Mouse (Mus musculus): ENCODE results near the gene H2-T22. TPM values are rescaled to one million over a fixed set of nuclear protein-coding genes. Genes with fewer than 3 reads are reported as not detected.
"Not testable (repeated sequence)": the region's sequence is repeated elsewhere in the genome, so short reads cannot be mapped to it uniquely, and the experiment has no call there.

The H2-T22 gene
- polyA plus RNA-seq, 1 experiment: 1.6 TPM

GRCm38 (mm10) chr17:36021309-36021708 lies 21.2 kb downstream of the H2-T22 start:
- H3K36me3 ChIP-seq (ENCODE audit: control insufficient read depth, insufficient read depth, low read length): no peaks in the 10 kb centered on the region
- H3K4me3 ChIP-seq (ENCODE audit: control insufficient read depth, low read depth, low read length): no peak overlapping the region
- 0 out of 2 replicates have a peak, but pooled peaks cover 2% of the 10 kb centered on the region for H3K4me1 ChIP-seq (ENCODE audit: control insufficient read depth, insufficient read depth, low read length)
- H3K27ac ChIP-seq (ENCODE audit: control insufficient read depth, insufficient read depth, low read depth, low read length): no peak overlapping the region
- TF ChIP-seq POLR2A (IDR thresholded peaks at IDR 0.05; ENCODE audit: control insufficient read depth, low read depth, low read length): no peak
- TF ChIP-seq CTCF (IDR thresholded peaks at IDR 0.05; ENCODE audit: control insufficient read depth, insufficient read depth, insufficient replicate concordance, low read depth, low read length): no peak
- no peaks in the 10 kb centered on the region for H3K27me3 ChIP-seq (ENCODE audit: control insufficient read depth, insufficient read depth, low read length)

- TF ChIP-seq POLR2A (IDR thresholded peaks at IDR 0.05; ENCODE audit: control insufficient read depth, low read depth, low read length): no peak
- Histone ChIP-seq H3K36me3 (ENCODE audit: control insufficient read depth, insufficient read depth, low read length) (no peaks in the 10 kb centered on the region), H3K4me3 (ENCODE audit: control insufficient read depth, low read depth, low read length) (no peak within 1 kb of the TSS), H3K27me3 (ENCODE audit: control insufficient read depth, insufficient read depth, low read length) (no peaks in the 10 kb centered on the region), H3K4me1 (ENCODE audit: control insufficient read depth, insufficient read depth, low read length) (0 out of 2 replicates have a peak, but pooled peaks cover 2% of the 10 kb centered on the region), H3K27ac (ENCODE audit: control insufficient read depth, insufficient read depth, low read depth, low read length) (peak within 1 kb of the TSS; percentile 23)
Measured at GRCm38 (mm10) chr17:36020191-36021073, 22.1 kb downstream of the H2-T22 start, which contains the start of gene H2-T24. H2-T24 (minus strand) TSS chr17:36020560.

- TF ChIP-seq POLR2A (IDR thresholded peaks at IDR 0.05; ENCODE audit: control insufficient read depth, low read depth, low read length): no peak
- TF ChIP-seq CTCF (IDR thresholded peaks at IDR 0.05; ENCODE audit: control insufficient read depth, insufficient read depth, insufficient replicate concordance, low read depth, low read length): no peak
- Histone ChIP-seq H3K36me3 (ENCODE audit: control insufficient read depth, insufficient read depth, low read length) (no peaks in the 10 kb centered on the region), H3K4me3 (ENCODE audit: control insufficient read depth, low read depth, low read length) (no peak overlapping the region), H3K4me1 (ENCODE audit: control insufficient read depth, insufficient read depth, low read length) (0 out of 2 replicates have a peak, but pooled peaks cover 2% of the 10 kb centered on the region), H3K27me3 (ENCODE audit: control insufficient read depth, insufficient read depth, low read length) (no peaks in the 10 kb centered on the region), H3K27ac (ENCODE audit: control insufficient read depth, insufficient read depth, low read depth, low read length) (no peak overlapping the region)
Measured at GRCm38 (mm10) chr17:36019519-36019918, 23.0 kb downstream of the H2-T22 start.

- TF ChIP-seq CTCF (IDR thresholded peaks at IDR 0.05; ENCODE audit: control insufficient read depth, insufficient read depth, insufficient replicate concordance, low read depth, low read length) (no peak), POLR2A (IDR thresholded peaks at IDR 0.05; ENCODE audit: control insufficient read depth, low read depth, low read length) (no peak)
- no peak overlapping the region for H3K27ac ChIP-seq (ENCODE audit: control insufficient read depth, insufficient read depth, low read depth, low read length)
- H3K4me3 ChIP-seq (ENCODE audit: control insufficient read depth, low read depth, low read length): no peak overlapping the region
- 0 out of 2 replicates have a peak, but pooled peaks cover 2% of the 10 kb centered on the region for H3K4me1 ChIP-seq (ENCODE audit: control insufficient read depth, insufficient read depth, low read length)
- H3K36me3 ChIP-seq (ENCODE audit: control insufficient read depth, insufficient read depth, low read length): no peaks in the 10 kb centered on the region
- H3K27me3 ChIP-seq (ENCODE audit: control insufficient read depth, insufficient read depth, low read length): no peaks in the 10 kb centered on the region
Measured at GRCm38 (mm10) chr17:36018979-36019378, 23.6 kb downstream of the H2-T22 start.

GRCm38 (mm10) chr17:36017046-36017445 lies 25.5 kb downstream of the H2-T22 start:
- H3K27me3 ChIP-seq (ENCODE audit: control insufficient read depth, insufficient read depth, low read length): no peaks in the 10 kb centered on the region
- TF ChIP-seq CTCF (IDR thresholded peaks at IDR 0.05; ENCODE audit: control insufficient read depth, insufficient read depth, insufficient replicate concordance, low read depth, low read length) (no peak), POLR2A (IDR thresholded peaks at IDR 0.05; ENCODE audit: control insufficient read depth, low read depth, low read length) (no peak)
- H3K36me3 ChIP-seq (ENCODE audit: control insufficient read depth, insufficient read depth, low read length): no peaks in the 10 kb centered on the region
- no peak overlapping the region for H3K4me3 ChIP-seq (ENCODE audit: control insufficient read depth, low read depth, low read length)
- H3K27ac ChIP-seq (ENCODE audit: control insufficient read depth, insufficient read depth, low read depth, low read length): no peak overlapping the region
- H3K4me1 ChIP-seq (ENCODE audit: control insufficient read depth, insufficient read depth, low read length): 0 out of 2 replicates have a peak, but pooled peaks cover 2% of the 10 kb centered on the region

- Histone ChIP-seq H3K4me1 (ENCODE audit: control insufficient read depth, insufficient read depth, low read length) (no peaks in the 10 kb centered on the region), H3K27ac (ENCODE audit: control insufficient read depth, insufficient read depth, low read depth, low read length) (no peak overlapping the region), H3K36me3 (ENCODE audit: control insufficient read depth, insufficient read depth, low read length) (no peaks in the 10 kb centered on the region), H3K4me3 (ENCODE audit: control insufficient read depth, low read depth, low read length) (no peak overlapping the region), H3K27me3 (ENCODE audit: control insufficient read depth, insufficient read depth, low read length) (no peaks in the 10 kb centered on the region)
- TF ChIP-seq CTCF (IDR thresholded peaks at IDR 0.05; ENCODE audit: control insufficient read depth, insufficient read depth, insufficient replicate concordance, low read depth, low read length): no peak
- TF ChIP-seq POLR2A (IDR thresholded peaks at IDR 0.05; ENCODE audit: control insufficient read depth, low read depth, low read length): no peak
Measured at GRCm38 (mm10) chr17:36014977-36015376, 27.6 kb downstream of the H2-T22 start.

GRCm38 (mm10) chr17:36004409-36004808 lies 38.1 kb downstream of the H2-T22 start:
- not testable (repeated sequence) for H3K36me3 ChIP-seq (ENCODE audit: control insufficient read depth, insufficient read depth, low read length); H3K27me3 ChIP-seq (ENCODE audit: control insufficient read depth, insufficient read depth, low read length); H3K4me3 ChIP-seq (ENCODE audit: control insufficient read depth, low read depth, low read length); H3K27ac ChIP-seq (ENCODE audit: control insufficient read depth, insufficient read depth, low read depth, low read length); H3K4me1 ChIP-seq (ENCODE audit: control insufficient read depth, insufficient read depth, low read length)
